ENCODE assay signal across 31 mouse cellular contexts in genomic region chr3:63146237-63146636, GRCm38 (mm10).
"Had no signal": no experiment of that assay in that cellular context is flagged by ENCODE, and none has a peak within 500 bp of the region (broad histone marks: within the 10 kb centered on the region; RNA-seq: fewer than 3 reads in every experiment).

No protein-coding gene starts in this region.

- H3K9ac ChIP-seq: limb, embryonic 12.5 days; limb, embryonic 13.5 days; limb, embryonic 15.5 days; liver, embryonic 12.5 days; liver, embryonic 13.5 days; liver, embryonic 14.5 days; liver, embryonic 15.5 days; liver, postnatal 0 days; lung, embryonic 14.5 days; lung, embryonic 15.5 days; midbrain, embryonic 12.5 days; midbrain, embryonic 13.5 days; midbrain, embryonic 15.5 days; neural tube, embryonic 12.5 days had no signal

- H3K4me2 ChIP-seq: limb, embryonic 12.5 days; limb, embryonic 13.5 days; limb, embryonic 15.5 days; liver, embryonic 11.5 days; liver, embryonic 12.5 days; liver, embryonic 13.5 days; liver, embryonic 15.5 days; lung, embryonic 14.5 days; lung, embryonic 15.5 days; midbrain, embryonic 11.5 days; midbrain, embryonic 12.5 days; midbrain, embryonic 13.5 days; midbrain, embryonic 15.5 days; neural tube, embryonic 12.5 days had no signal

- H3K4me1 ChIP-seq: limb, embryonic 13.5 days; limb, embryonic 15.5 days; liver, embryonic 12.5 days; liver, embryonic 13.5 days; liver, embryonic 15.5 days; lung, embryonic 15.5 days; megakaryocyte, embryonic 14.5 days; midbrain, embryonic 12.5 days; midbrain, embryonic 13.5 days; midbrain, embryonic 15.5 days; neural tube, embryonic 12.5 days had no signal

- H3K4me3 ChIP-seq: limb, embryonic 10.5 days; limb, embryonic 12.5 days; limb, embryonic 13.5 days; limb, embryonic 15.5 days; liver, embryonic 12.5 days; liver, embryonic 13.5 days; liver, embryonic 15.5 days; lung, embryonic 15.5 days; megakaryocyte, embryonic 14.5 days; midbrain, embryonic 10.5 days; midbrain, embryonic 12.5 days; midbrain, embryonic 13.5 days; midbrain, embryonic 15.5 days; myocyte; neural tube, embryonic 12.5 days had no signal

- H3K27ac ChIP-seq: limb, embryonic 10.5 days; limb, embryonic 12.5 days; limb, embryonic 13.5 days; limb, embryonic 15.5 days; liver, embryonic 12.5 days; liver, embryonic 13.5 days; liver, embryonic 14.5 days; liver, embryonic 15.5 days; lung, embryonic 15.5 days; macrophage; midbrain, embryonic 10.5 days; midbrain, embryonic 12.5 days; midbrain, embryonic 13.5 days; midbrain, embryonic 15.5 days; neural tube, embryonic 12.5 days had no signal

- ATAC-seq: liver, embryonic 12.5 days; liver, postnatal 0 days; lung, postnatal 0 days; midbrain, embryonic 13.5 days; midbrain, embryonic 15.5 days; midbrain, embryonic 16.5 days had no signal

- H3K36me3 ChIP-seq: limb, embryonic 10.5 days; limb, embryonic 12.5 days; limb, embryonic 13.5 days; limb, embryonic 15.5 days; liver, embryonic 12.5 days; liver, embryonic 13.5 days; liver, embryonic 15.5 days; lung, embryonic 15.5 days; midbrain, embryonic 10.5 days; midbrain, embryonic 12.5 days; midbrain, embryonic 13.5 days; midbrain, embryonic 15.5 days; neural tube, embryonic 12.5 days had no signal

- H3K9me3 ChIP-seq: limb, embryonic 10.5 days; limb, embryonic 12.5 days; limb, embryonic 13.5 days; limb, embryonic 15.5 days; liver, embryonic 12.5 days; liver, embryonic 13.5 days; liver, embryonic 15.5 days; lung, embryonic 15.5 days; megakaryocyte, embryonic 14.5 days; midbrain, embryonic 10.5 days; midbrain, embryonic 12.5 days; midbrain, embryonic 13.5 days; midbrain, embryonic 15.5 days; neural tube, embryonic 12.5 days had no signal

- DNase-seq: left cerebral cortex, postnatal 4 days; liver; liver, embryonic 13.5 days; liver, postnatal 0 days; lung, adult 18-20 months; lung, adult 2 months; lung, embryonic 14.5 days; lung, postnatal 10 days; lung, postnatal 14 days; lung, postnatal 36 days; lung, postnatal 4 days had no signal

- H3K27me3 ChIP-seq: limb, embryonic 12.5 days; limb, embryonic 13.5 days; limb, embryonic 15.5 days; liver, embryonic 12.5 days; liver, embryonic 13.5 days; liver, embryonic 15.5 days; lung, embryonic 15.5 days; megakaryocyte, embryonic 14.5 days; midbrain, embryonic 12.5 days; midbrain, embryonic 13.5 days; midbrain, embryonic 15.5 days; neural tube, embryonic 12.5 days had no signal
